Mouse (Mus musculus) brain, adult 2 months (tissue): ENCODE measurements around the gene Banp.

Source experiments
- DNase-seq: peaks from one replicate; pipeline ENCODE4 v3.0.0; 2011; ENCODE audit warnings: low read depth, low spot score

Banp gene

GRCm38 (mm10) chr8:121949222-121949800, at the start of gene Banp:
TSS of gene Banp (plus strand) at chr8:121949750.
- DNase-seq: no peak

- DNase-seq: peak; percentile 57
Observed at GRCm38 (mm10) chr8:121901498-121902236, 47.9 kb upstream of the Banp start.

- peak; percentile 75 for DNase-seq
Observed at GRCm38 (mm10) chr8:121903977-121904376, 45.6 kb upstream of the Banp start.

- DNase-seq: no peak
Observed at GRCm38 (mm10) chr8:121904999-121905398, 44.6 kb upstream of the Banp start.

- peak; percentile 59 for DNase-seq
Observed at GRCm38 (mm10) chr8:121905420-121905819, 44.1 kb upstream of the Banp start.

- DNase-seq: no peak
Observed at GRCm38 (mm10) chr8:121905864-121906263, 43.7 kb upstream of the Banp start.

- DNase-seq: peak; percentile 85
Observed at GRCm38 (mm10) chr8:121906542-121907512, 42.7 kb upstream of the Banp start.

GRCm38 (mm10) chr8:121907587-121908248, 41.8 kb upstream of the Banp start, which contains the start of gene Slc7a5:
TSS of gene Slc7a5 (minus strand) at chr8:121907694.
- peak; percentile 97 for DNase-seq

- no peak for DNase-seq
Observed at GRCm38 (mm10) chr8:121908378-121909147, 41.0 kb upstream of the Banp start.

- DNase-seq: no peak
Observed at GRCm38 (mm10) chr8:121909148-121909541, 40.4 kb upstream of the Banp start.

GRCm38 (mm10) chr8:121909663-121910062, 39.9 kb upstream of the Banp start:
- peak; percentile 91 for DNase-seq

GRCm38 (mm10) chr8:121911400-121911799, 38.1 kb upstream of the Banp start:
- DNase-seq: no peak

- DNase-seq: no peak
Observed at GRCm38 (mm10) chr8:121911987-121912386, 37.6 kb upstream of the Banp start.

GRCm38 (mm10) chr8:121912831-121913230, 36.7 kb upstream of the Banp start:
- no peak for DNase-seq

- DNase-seq: no peak
Observed at GRCm38 (mm10) chr8:121913378-121913777, 36.2 kb upstream of the Banp start.

- DNase-seq: no peak
Observed at GRCm38 (mm10) chr8:121919158-121919557, 30.4 kb upstream of the Banp start.

- DNase-seq: peak; percentile 31
Observed at GRCm38 (mm10) chr8:121919731-121920130, 29.8 kb upstream of the Banp start.

GRCm38 (mm10) chr8:121921582-121921981, 28.0 kb upstream of the Banp start:
- DNase-seq: no peak

GRCm38 (mm10) chr8:121922101-121922500, 27.4 kb upstream of the Banp start:
- DNase-seq: no peak

- no peak for DNase-seq
Observed at GRCm38 (mm10) chr8:121924681-121925080, 24.9 kb upstream of the Banp start.

GRCm38 (mm10) chr8:121925624-121926023, 23.9 kb upstream of the Banp start:
- DNase-seq: peak; percentile 88
